Mouse (Mus musculus): ENCODE results near the gene Camk2n2. TPM values are rescaled to one million over a fixed set of nuclear protein-coding genes. Genes with fewer than 3 reads are reported as not detected.

Gene Camk2n2
- polyA plus RNA-seq, 1 experiment from 2014 or later: 1.1 TPM

MicroRNA genes within 50 kb of the gene (microRNA counts, 519-probe panel; counts per million panel counts)
- 2,373 counts per million, percentile 40 among the panel's probes with 10 or more counts for microRNA mmu-miR-1224

Small RNA genes within 50 kb of the gene (microRNA-seq; reads per million reads assigned to microRNA genes)
- 0.93 reads per million for gene Mir1224

Other genes starting within 250 kb of the Camk2n2 start
- 54.9 and 67.1 TPM in 2 replicates for gene Abcc5, start 194.9 kb downstream of the Camk2n2 start, polyA plus RNA-seq (2015; fragmentation: Nextera tagmentation; extraction: Ambion mirVana)
- 106 TPM in 2 replicates for gene Eif2b5, start 122.5 kb downstream of the Camk2n2 start, polyA plus RNA-seq (2015; fragmentation: Nextera tagmentation; extraction: Ambion mirVana)
- gene Dvl3, start 104.3 kb downstream of the Camk2n2 start, polyA plus RNA-seq (2015; fragmentation: Nextera tagmentation; extraction: Ambion mirVana): 17.4 and 21.7 TPM in 2 replicates
- 615 and 636 TPM in 2 replicates for gene Ap2m1, start 85.8 kb downstream of the Camk2n2 start, polyA plus RNA-seq (2015; fragmentation: Nextera tagmentation; extraction: Ambion mirVana)
- gene Abcf3, start 72.7 kb downstream of the Camk2n2 start, polyA plus RNA-seq (2015; fragmentation: Nextera tagmentation; extraction: Ambion mirVana): 53.0 and 57.9 TPM in 2 replicates
- 0.39 and 0.94 TPM in 2 replicates for gene Vwa5b2, start 31.8 kb downstream of the Camk2n2 start, polyA plus RNA-seq (2015; fragmentation: Nextera tagmentation; extraction: Ambion mirVana)
- 28.4 and 29.0 TPM in 2 replicates for gene Eef1akmt4, start 9.7 kb downstream of the Camk2n2 start, polyA plus RNA-seq (2015; fragmentation: Nextera tagmentation; extraction: Ambion mirVana)
- gene Gm49333, start 9.7 kb downstream of the Camk2n2 start, polyA plus RNA-seq (2015; fragmentation: Nextera tagmentation; extraction: Ambion mirVana): not detected in 2 replicates
- gene Alg3, start 9.6 kb downstream of the Camk2n2 start, polyA plus RNA-seq (2015; fragmentation: Nextera tagmentation; extraction: Ambion mirVana): 32.8 and 34.4 TPM in 2 replicates
- 2.4 and 3.2 TPM in 2 replicates for gene Ece2, start 8.5 kb upstream of the Camk2n2 start, polyA plus RNA-seq (2015; fragmentation: Nextera tagmentation; extraction: Ambion mirVana)
- 331 and 341 TPM in 2 replicates for gene Psmd2, start 30.4 kb upstream of the Camk2n2 start, polyA plus RNA-seq (2015; fragmentation: Nextera tagmentation; extraction: Ambion mirVana)
- 170 and 177 TPM in 2 replicates for gene Eif4g1, start 47.0 kb upstream of the Camk2n2 start, polyA plus RNA-seq (2015; fragmentation: Nextera tagmentation; extraction: Ambion mirVana)
- gene Fam131a, start 72.0 kb upstream of the Camk2n2 start, polyA plus RNA-seq (2015; fragmentation: Nextera tagmentation; extraction: Ambion mirVana): 4.9 and 6.3 TPM in 2 replicates
- 86.6 and 101 TPM in 2 replicates for gene Polr2h, start 96.4 kb upstream of the Camk2n2 start, polyA plus RNA-seq (2015; fragmentation: Nextera tagmentation; extraction: Ambion mirVana)
- 7.2 and 8.6 TPM in 2 replicates for gene Clcn2, start 96.5 kb upstream of the Camk2n2 start, polyA plus RNA-seq (2015; fragmentation: Nextera tagmentation; extraction: Ambion mirVana)
- gene Chrd, start 111.8 kb upstream of the Camk2n2 start, polyA plus RNA-seq (2015; fragmentation: Nextera tagmentation; extraction: Ambion mirVana): 3.8 and 4.1 TPM in 2 replicates
- 0.51 and 0.68 TPM in 2 replicates for gene Thpo, start 113.2 kb upstream of the Camk2n2 start, polyA plus RNA-seq (2015; fragmentation: Nextera tagmentation; extraction: Ambion mirVana)

Data from lung, embryonic 15.5 days (tissue).